Mouse (Mus musculus) cerebellum, adult 8-10 months (tissue): ENCODE results near the gene Umps.

Experiments used
- DNase-seq: peaks from one replicate; pipeline ENCODE4 v3.0.0; 2022

Gene Umps

DNA sequence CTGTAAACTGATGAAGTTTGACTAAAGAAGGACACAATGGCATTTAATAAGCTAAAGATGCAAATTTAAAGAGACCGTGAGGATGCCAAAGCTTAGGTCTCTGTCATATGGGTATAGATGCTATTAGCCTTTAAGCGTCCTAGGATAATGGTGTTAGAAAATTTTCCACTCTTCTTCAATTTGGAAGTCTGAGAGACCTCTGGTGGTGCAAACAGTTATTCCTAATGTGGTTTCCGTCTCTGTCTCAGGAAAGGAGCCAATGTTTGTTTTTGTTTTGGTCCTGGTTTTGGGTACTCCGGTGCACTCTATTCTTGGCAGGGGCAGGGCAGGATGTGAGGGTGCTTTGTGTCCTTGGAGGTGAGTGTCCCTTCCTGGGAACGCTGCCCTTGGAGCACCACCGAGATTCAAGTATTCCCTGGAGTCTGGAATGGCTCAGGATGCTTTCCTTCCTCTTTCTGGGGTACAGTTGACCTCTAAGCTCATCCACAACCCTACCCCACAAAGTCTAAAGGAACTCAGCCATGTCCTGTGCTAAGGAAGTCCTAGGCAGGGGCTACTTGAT lies 39.5 kb downstream of the Umps start:
- no peak for DNase-seq

- no peak for DNase-seq
These were observed 43.1 kb downstream of the Umps start for GRCm38 (mm10) chr16:33923758-33924157.

DNA sequence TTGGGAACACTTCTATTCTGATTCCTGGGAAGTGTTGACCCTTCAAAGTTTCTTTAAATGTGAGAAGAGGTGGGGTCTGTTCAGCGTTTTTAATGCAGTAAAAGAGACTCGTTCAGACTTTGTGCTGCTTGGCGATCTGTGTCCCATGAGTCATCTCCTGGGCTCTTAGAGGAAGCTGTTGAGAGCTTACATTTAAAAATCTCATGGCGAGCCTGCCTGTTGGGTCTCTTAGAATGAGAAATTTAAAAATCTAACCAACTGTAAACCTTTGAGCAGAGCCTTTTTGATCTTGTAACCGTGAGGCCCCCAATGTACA lies 43.9 kb downstream of the Umps start:
- no peak for DNase-seq

DNA sequence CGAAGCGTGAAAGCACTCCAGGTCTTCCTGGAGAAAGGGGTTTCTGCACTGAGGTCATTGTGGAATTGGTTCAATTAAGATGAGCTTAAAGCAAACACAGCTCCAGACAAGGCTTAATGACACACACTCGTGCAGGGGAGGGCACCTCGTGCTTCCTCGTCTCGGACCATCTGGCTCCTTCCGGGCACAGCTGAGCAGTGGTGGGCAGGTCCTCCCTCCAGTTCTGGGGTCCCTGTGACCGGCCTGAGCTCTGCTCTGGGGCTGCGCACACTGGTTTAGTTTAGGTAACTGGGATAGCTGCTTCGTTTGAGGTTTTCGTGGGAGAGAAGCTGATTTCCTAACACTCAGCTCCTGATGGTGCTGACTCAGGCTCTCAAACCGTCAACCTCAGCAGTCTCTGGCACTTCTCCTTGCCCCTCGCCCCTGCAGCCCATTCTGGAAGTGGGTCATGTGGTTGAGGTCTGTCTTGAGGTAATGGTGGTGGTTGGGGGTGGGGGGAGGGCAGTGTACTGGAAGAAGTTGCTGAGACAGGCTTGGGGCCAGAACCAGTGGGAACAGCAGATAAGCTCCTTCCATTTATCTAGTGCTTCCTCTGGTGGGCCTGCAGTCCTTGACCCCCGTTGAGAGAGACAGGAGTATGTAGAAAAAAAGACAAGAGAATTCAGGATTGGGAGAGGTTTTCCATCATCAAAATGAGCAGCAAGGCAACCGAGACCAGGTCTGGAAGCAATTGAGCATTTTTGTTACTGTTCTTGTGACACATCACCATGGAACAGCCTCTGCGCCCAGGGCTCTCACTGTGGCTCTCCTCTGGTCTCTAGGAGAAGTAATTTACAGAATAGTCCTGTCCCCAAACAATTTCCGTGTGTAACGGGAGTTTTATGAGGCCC lies 44.5 kb downstream of the Umps start:
- DNase-seq, result no peak

DNA sequence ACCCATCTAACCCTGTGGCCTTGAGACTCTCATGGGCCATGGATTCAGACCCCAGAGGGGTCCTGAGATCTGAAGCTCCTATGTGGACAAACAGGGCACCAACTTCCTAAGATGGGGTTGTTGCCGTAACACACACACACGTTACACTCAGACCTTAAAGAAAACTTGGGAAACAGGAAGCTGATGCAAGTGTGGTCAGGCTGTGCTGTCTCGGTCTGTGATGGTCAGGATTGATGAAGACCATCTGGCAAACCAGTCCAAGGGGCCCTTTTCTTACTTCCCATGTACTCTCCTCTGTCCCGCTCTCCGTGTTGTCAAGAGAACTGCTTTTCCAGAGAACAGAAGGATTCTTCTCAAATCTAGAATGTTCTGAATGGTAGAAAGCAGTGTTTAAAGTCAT lies 45.3 kb downstream of the Umps start:
- DNase-seq, result no peak

GRCm38 (mm10) chr16:33917926-33918325 lies 48.9 kb downstream of the Umps start:
- no peak for DNase-seq

DNA sequence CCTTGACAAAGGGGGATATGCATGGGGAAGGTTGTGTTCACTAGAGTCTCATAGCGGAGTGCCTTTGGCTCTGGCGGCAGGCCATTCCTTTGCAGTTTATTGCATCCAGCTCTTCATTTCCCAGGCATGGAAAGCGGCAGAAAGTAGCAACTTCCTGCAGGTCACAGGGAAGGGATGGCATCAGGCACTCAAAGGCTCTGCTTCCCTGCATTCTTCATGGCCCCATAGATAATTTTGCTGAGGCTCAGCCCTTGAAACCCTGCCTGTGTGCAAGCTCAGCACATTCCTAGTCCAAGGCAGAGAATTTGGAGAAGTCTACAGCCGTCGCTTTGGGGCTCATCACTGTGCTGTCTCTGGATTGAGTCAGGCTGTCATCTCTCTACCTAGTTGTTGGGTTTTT lies 49.4 kb downstream of the Umps start:
- DNase-seq, result no peak

DNA sequence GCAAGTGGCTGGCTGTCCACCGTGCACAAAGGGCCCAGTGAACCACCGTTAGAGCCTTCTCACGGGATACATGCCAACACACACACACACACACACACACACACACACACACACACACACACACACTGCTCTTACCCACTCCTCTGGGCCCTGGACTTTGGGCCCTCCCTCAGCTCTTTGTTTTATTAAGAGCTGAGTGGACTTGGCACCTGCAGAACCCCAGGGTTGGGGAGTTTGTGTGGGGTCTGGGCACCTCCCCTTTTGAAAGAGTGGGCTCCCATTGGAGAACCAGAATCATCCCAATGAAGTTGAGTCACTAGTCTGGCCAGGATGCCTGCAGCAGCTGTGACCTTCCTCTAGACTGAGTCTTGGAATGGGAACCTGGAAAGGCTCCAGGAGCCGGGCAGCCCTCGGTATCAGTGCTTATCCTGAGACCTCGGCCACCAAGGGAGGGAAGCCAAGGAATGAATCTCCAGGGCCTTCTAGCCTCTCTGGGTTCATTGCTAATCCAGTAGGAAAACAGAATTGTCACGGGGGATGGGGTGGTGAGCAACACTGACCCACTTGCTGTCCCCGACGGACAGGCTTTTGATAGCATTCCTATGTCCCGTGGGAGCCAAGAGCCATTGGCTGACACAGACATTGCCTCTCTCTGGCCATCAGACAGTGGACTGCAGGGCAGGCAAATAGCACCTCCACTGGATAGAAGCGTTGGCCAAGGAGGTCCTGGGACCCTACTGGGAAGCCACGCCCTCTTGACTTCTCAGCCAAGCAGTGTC lies 50.2 kb downstream of the Umps start:
- DNase-seq, result no peak

- DNase-seq, result no peak
These were observed 51.8 kb downstream of the Umps start for GRCm38 (mm10) chr16:33914997-33915396.

- DNase-seq, result no peak
These were observed 58.6 kb downstream of the Umps start for GRCm38 (mm10) chr16:33908239-33908638.
